Mouse (Mus musculus) limb, embryonic 14.5 days (tissue): ENCODE measurements around the gene Cry2. TPM values are rescaled to one million over a fixed set of nuclear protein-coding genes. Genes with fewer than 3 reads are reported as not detected.

Experiments used
- ATAC-seq: fragments of 200-750 bp; cut with Nextera tagmentation; 2 replicates; pipeline ENCODE4 v1.8.0; 2017; ENCODE audit warnings: low read depth, moderate number of reproducible peaks, moderate TSS enrichment; ENCODE audit not compliant: low FRiP score
- DNase-seq: peaks from one replicate; pipeline ENCODE4 v3.0.0-alpha.2; 2015; ENCODE audit warnings: low spot score
- H3K27ac ChIP-seq: fragments of 300-500 bp; sonication (generic); replicated peaks from 2 replicates; pipeline ENCODE4 v1.5.1; 2014; ENCODE audit warnings: low read depth, mild to moderate bottlenecking, low read length, moderate library complexity, mixed read lengths
- H3K27me3 ChIP-seq: fragments of 300-500 bp; sonication (generic); 2 replicates; pipeline ENCODE4 v1.6.1; 2014; ENCODE audit warnings: low read length, mixed read lengths; ENCODE audit not compliant: control insufficient read depth, insufficient read depth
- H3K36me3 ChIP-seq: fragments of 300-500 bp; sonication (generic); 2 replicates; pipeline ENCODE4 v1.6.1; 2014; ENCODE audit warnings: mild to moderate bottlenecking, low read length, moderate library complexity, mixed read lengths; ENCODE audit not compliant: control insufficient read depth, insufficient read depth
- H3K4me1 ChIP-seq: fragments of 300-500 bp; sonication (generic); 2 replicates; pipeline ENCODE4 v1.6.1; 2014; ENCODE audit warnings: antibody characterized with exemption, low read length, mixed read lengths; ENCODE audit not compliant: control insufficient read depth, insufficient read depth
- H3K4me2 ChIP-seq: fragments of 300-500 bp; sonication (generic); replicated peaks from 2 replicates; pipeline ENCODE4 v1.6.1; 2014; ENCODE audit warnings: low read depth, mild to moderate bottlenecking, low read length, moderate library complexity; ENCODE audit not compliant: severe bottlenecking
- H3K4me3 ChIP-seq: fragments of 300-500 bp; sonication (generic); replicated peaks from 2 replicates; pipeline ENCODE4 v1.5.1; 2014; ENCODE audit warnings: low read length
- H3K9ac ChIP-seq: fragments of 300-500 bp; sonication (generic); 2 replicates; pipeline ENCODE4 v1.6.1; 2014; ENCODE audit warnings: mild to moderate bottlenecking, low read depth, low read length, moderate library complexity; ENCODE audit not compliant: severe bottlenecking
- H3K9me3 ChIP-seq: fragments of 300-500 bp; sonication (generic); 2 replicates; pipeline ENCODE4 v1.6.1; 2016; ENCODE audit warnings: low read length; ENCODE audit not compliant: control insufficient read depth
- POLR2A ChIP-seq: fragments of 200-500 bp; IDR thresholded peaks from 2 replicates; pipeline ENCODE4 v1.8.0; 2012; ENCODE audit warnings: inconsistent platforms, mild to moderate bottlenecking, moderate library complexity, borderline replicate concordance; ENCODE audit not compliant: insufficient read depth, insufficient read length; ENCODE audit errors: extremely low read depth
- WGBS: fragments of 180-500 bp; shearing (Covaris S2); extraction: QIAGEN DNeasy Blood & Tissue Kit; methylation state at CpG from one replicate; pipeline ENCODE4 v1.1.7; 2014; 5-methylcytosine and 5-hydroxymethylcytosine counted together
- polyA plus RNA-seq, 2 experiments: library from polyadenylated mRNA; depleted of rRNA in 1 of 2; stranded (reverse) in 1 of 2; unstranded in 1 of 2; fragments of >200 nt; fragmentation: Nextera tagmentation in 1 of 2; extraction: Ambion mirVana in 1 of 2; gene quantifications; 2 replicates each; pipeline versions ENCODE4 v1.2.1 to v1.2.3; 2012 to 2014

The Cry2 gene
- polyA plus RNA-seq, 2 experiments = 27.2 to 30.2 TPM

DNA sequence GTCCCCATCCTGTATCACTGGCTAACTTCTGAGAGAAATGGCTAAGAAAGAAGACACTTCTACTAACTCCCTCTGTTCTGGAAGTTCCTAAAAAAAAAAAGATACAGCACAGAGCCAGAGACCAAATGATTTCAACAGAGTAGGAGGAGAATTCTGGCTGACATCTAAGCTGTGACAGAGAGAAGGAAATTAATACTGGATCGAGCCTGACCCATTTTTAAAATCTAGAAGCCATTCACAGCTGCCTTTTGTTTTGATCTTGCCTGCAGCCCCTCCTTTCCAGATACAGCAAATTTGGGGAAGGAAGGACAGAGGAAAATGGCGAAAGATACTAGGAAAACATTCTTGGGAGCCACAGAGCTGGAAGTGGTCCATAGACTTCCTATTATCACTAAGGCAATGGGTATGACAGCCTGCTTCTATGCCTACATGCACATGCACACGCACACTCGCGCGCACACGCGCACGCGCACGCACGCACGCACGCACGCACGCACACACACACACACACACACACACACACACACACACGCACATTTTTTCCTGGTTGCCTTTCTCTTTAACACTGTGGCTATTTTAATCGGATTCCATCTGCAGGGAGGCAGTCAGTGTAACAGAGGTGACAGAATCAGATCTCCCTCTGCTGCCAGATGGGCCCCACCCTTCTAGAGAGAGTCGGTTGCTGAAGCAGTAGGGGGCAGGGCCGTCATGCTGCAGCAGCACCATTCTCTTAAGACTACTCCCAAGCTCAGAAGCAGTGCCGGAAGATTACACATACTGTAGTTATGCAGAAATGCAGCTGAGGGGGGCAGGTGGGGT, 2.9 kb downstream of the Cry2 start:
- no peak for TF ChIP-seq POLR2A
- DNase-seq (peak; percentile 59), ATAC-seq (no peak)
- Histone ChIP-seq H3K4me3 (peak overlapping the region; percentile 88), H3K4me1 (peaks cover 56% of the 10 kb centered on the region), H3K9me3 (no peaks in the 10 kb centered on the region), H3K27me3 (no peaks in the 10 kb centered on the region), H3K36me3 (peaks cover 1% of the 10 kb centered on the region; the same call in 1 of the 2 replicates), H3K9ac (peak overlapping the region; percentile 28; the same call in 1 of the 2 replicates), H3K4me2 (peak overlapping the region; percentile 64), H3K27ac (peak overlapping the region; percentile 20; the same call in 1 of the 2 replicates)
- 68% methylated on average over 21 of the region's 21 CpGs for WGBS

DNA sequence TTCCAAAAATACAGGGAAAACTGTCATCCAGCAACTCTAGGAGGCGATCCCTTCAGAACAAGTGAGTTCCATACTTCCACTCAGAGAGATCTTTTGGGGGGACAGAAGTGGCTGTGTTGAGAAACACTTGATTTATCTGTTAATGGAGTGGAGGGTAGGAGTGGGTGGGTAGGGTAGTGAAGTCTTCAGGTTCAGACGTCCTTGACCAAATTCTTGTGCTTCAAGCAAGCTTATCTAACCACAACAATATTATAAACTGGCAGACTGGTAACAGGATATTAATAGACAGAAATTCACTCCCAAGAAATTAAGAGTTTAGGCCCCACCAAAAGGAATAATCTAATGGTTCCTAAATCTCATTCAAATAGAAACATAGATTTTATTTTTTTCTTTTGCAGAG, 3.8 kb downstream of the Cry2 start:
- Histone ChIP-seq H3K9ac (no peak overlapping the region), H3K4me3 (no peak overlapping the region), H3K36me3 (peaks cover 9% of the 10 kb centered on the region), H3K27me3 (no peaks in the 10 kb centered on the region), H3K4me1 (peaks cover 64% of the 10 kb centered on the region), H3K9me3 (no peaks in the 10 kb centered on the region), H3K27ac (no peak overlapping the region), H3K4me2 (no peak overlapping the region)
- no peak for TF ChIP-seq POLR2A
- ATAC-seq = no peak
- 84% methylated on average over 2 of the region's 2 CpGs for WGBS
- DNase-seq = no peak

GRCm38 (mm10) chr2:92427882-92428281, 6.0 kb downstream of the Cry2 start:
- Histone ChIP-seq H3K27ac (peak overlapping the region; percentile 87), H3K4me2 (no peak overlapping the region), H3K4me3 (no peak overlapping the region), H3K27me3 (no peaks in the 10 kb centered on the region), H3K9ac (no peak overlapping the region), H3K36me3 (peaks cover 31% of the 10 kb centered on the region), H3K9me3 (no peaks in the 10 kb centered on the region), H3K4me1 (peaks cover 71% of the 10 kb centered on the region)
- 38% methylated on average over 6 of the region's 6 CpGs for WGBS
- TF ChIP-seq POLR2A = no peak
- ATAC-seq = peak; percentile 21; the same call in 1 of the 2 replicates
- DNase-seq = peak; percentile 70

GRCm38 (mm10) chr2:92426426-92426825, 7.4 kb downstream of the Cry2 start:
- DNase-seq (peak; percentile 69), ATAC-seq (peak; percentile 29; the same call in 1 of the 2 replicates)
- TF ChIP-seq POLR2A = no peak
- Histone ChIP-seq H3K36me3 (peaks cover 46% of the 10 kb centered on the region), H3K27me3 (no peaks in the 10 kb centered on the region), H3K9ac (no peak overlapping the region), H3K9me3 (no peaks in the 10 kb centered on the region), H3K4me1 (peaks cover 56% of the 10 kb centered on the region), H3K4me2 (no peak overlapping the region), H3K27ac (peak overlapping the region; percentile 87), H3K4me3 (no peak overlapping the region)
- WGBS = 36% methylated on average over 3 of the region's 3 CpGs

- Histone ChIP-seq H3K4me2 (0 out of 2 replicates have a peak overlapping the region, but pooled peaks have one; percentile 9), H3K4me1 (peaks cover 46% of the 10 kb centered on the region), H3K9ac (no peak overlapping the region), H3K4me3 (no peak overlapping the region), H3K9me3 (no peaks in the 10 kb centered on the region), H3K36me3 (peaks cover 56% of the 10 kb centered on the region), H3K27ac (peak overlapping the region; percentile 87), H3K27me3 (no peaks in the 10 kb centered on the region)
- ATAC-seq (no peak), DNase-seq (no peak)
- WGBS = 89% methylated on average over 4 of the region's 4 CpGs
- no peak for TF ChIP-seq POLR2A
Observed at GRCm38 (mm10) chr2:92425366-92425765, 8.5 kb downstream of the Cry2 start.
